Mouse (Mus musculus) small intestine, adult 2 months (tissue): Measurements from ENCODE around the gene Fam53b.

Experiments used
- CTCF ChIP-seq: fragments of 200-500 bp; IDR thresholded peaks from 2 replicates; pipeline ENCODE4 v1.5.1; 2012; ENCODE audit warnings: low read depth, mild to moderate bottlenecking, control low read depth, inconsistent platforms, low read length, moderate library complexity, mixed read lengths; ENCODE audit not compliant: insufficient replicate concordance, insufficient read length; ENCODE audit errors: extremely low read depth
- POLR2A ChIP-seq: fragments of 200-500 bp; IDR thresholded peaks from 2 replicates; pipeline ENCODE4 v1.6.1; 2012; ENCODE audit warnings: low read depth, mild to moderate bottlenecking, control low read depth, inconsistent platforms, low read length, moderate library complexity

DNA sequence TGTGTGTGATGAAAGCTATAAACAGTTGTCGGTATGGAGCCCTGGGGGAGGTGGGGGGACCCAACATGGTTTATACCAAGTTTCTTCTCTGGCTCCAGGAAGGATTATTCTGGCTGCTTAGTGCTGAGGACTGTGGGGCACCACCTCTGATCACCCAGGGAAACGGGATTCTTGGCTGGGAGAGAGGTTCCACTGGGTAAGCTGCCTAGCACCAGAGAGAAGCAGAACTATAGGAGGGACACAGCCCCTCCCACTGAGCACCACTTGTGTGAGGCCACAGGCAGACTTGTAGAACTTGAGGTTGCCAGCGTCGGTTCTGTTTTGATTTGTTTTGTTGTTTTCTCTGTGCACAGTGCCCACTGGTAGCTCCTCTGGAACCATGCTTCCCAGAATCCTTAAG lies 40.3 kb upstream of the Fam53b start:
- TF ChIP-seq CTCF (no peak), POLR2A (no peak)
